Mouse (Mus musculus) liver (tissue): ENCODE data around the gene Dgka.
A peak's percentile ranks its signal among the peaks of the same experiment; 100 is the strongest.

ENCODE experiments used
- DNase-seq: peaks from one replicate; pipeline ENCODE4 v3.0.0-alpha.2; 2020; ENCODE audit warnings: mixed read lengths

The Dgka gene

GRCm38 (mm10) chr10:128744680-128745601 lies at the start of gene Dgka:
Gene Dgka, minus strand, starts transcription at chr10:128744855.
- DNase-seq = no peak

GRCm38 (mm10) chr10:128794391-128794790 lies 49.7 kb upstream of the Dgka start:
- DNase-seq = no peak

GRCm38 (mm10) chr10:128793258-128793657 lies 48.6 kb upstream of the Dgka start:
- no peak for DNase-seq

- DNase-seq = no peak
Measured at GRCm38 (mm10) chr10:128792041-128792440, 47.4 kb upstream of the Dgka start.

GRCm38 (mm10) chr10:128790398-128791124 lies 45.9 kb upstream of the Dgka start, which contains the start of gene Mmp19:
Gene Mmp19, plus strand, starts transcription at chr10:128790910.
- peak; percentile 35 for DNase-seq

- DNase-seq = no peak
Measured at GRCm38 (mm10) chr10:128780200-128780599, 35.5 kb upstream of the Dgka start.

- peak; percentile 60 for DNase-seq
Measured at GRCm38 (mm10) chr10:128779011-128779795, 34.5 kb upstream of the Dgka start.

GRCm38 (mm10) chr10:128778441-128778840 lies 33.8 kb upstream of the Dgka start:
- no peak for DNase-seq

- no peak for DNase-seq
Measured at GRCm38 (mm10) chr10:128773685-128774084, 29.0 kb upstream of the Dgka start.

- DNase-seq = no peak
Measured at GRCm38 (mm10) chr10:128772895-128773294, 28.2 kb upstream of the Dgka start.

GRCm38 (mm10) chr10:128748252-128748864 lies 3.7 kb upstream of the Dgka start:
- peak; percentile 87 for DNase-seq

GRCm38 (mm10) chr10:128747646-128748251 lies 3.1 kb upstream of the Dgka start, which contains the start of gene Pym1:
Gene Pym1, plus strand, starts transcription at chr10:128747889.
- peak; percentile 88 for DNase-seq

- DNase-seq = no peak
Measured at GRCm38 (mm10) chr10:128746972-128747645, 2.5 kb upstream of the Dgka start.

GRCm38 (mm10) chr10:128745946-128746613 lies 1.4 kb upstream of the Dgka start:
- DNase-seq = no peak

GRCm38 (mm10) chr10:128744211-128744610 lies 444 bp downstream of the Dgka start:
- no peak for DNase-seq

GRCm38 (mm10) chr10:128743791-128744191 lies 864 bp downstream of the Dgka start:
- DNase-seq = peak; percentile 56

- DNase-seq = no peak
Measured at GRCm38 (mm10) chr10:128743235-128743634, 1.4 kb downstream of the Dgka start.

GRCm38 (mm10) chr10:128742616-128743015 lies 2.0 kb downstream of the Dgka start:
- DNase-seq = no peak

- peak; percentile 26 for DNase-seq
Measured at GRCm38 (mm10) chr10:128740296-128740695, 4.4 kb downstream of the Dgka start.

GRCm38 (mm10) chr10:128737435-128737834 lies 7.2 kb downstream of the Dgka start:
- peak; percentile 56 for DNase-seq

GRCm38 (mm10) chr10:128731992-128732391 lies 12.7 kb downstream of the Dgka start:
- no peak for DNase-seq
